Mouse (Mus musculus) urinary bladder, postnatal 36 days (tissue): Measurements from ENCODE around the gene Hspa4l.

ENCODE experiments used
- DNase-seq, 2 experiments: peaks; one replicate each; pipeline ENCODE4 v3.0.0; 2022; ENCODE audit warnings: low spot score in 2 of 2, mixed read lengths in 1 of 2

Gene Hspa4l

GRCm38 (mm10) chr3:40813275-40813674 lies 69.0 kb downstream of the Hspa4l start:
- no peak for DNase-seq

GRCm38 (mm10) chr3:40845521-40845920 lies 101.2 kb downstream of the Hspa4l start:
- DNase-seq: peak in 1 of 2 experiments; percentile 8
